Mouse (Mus musculus): ENCODE measurements around the gene Nr4a2.

DNA sequence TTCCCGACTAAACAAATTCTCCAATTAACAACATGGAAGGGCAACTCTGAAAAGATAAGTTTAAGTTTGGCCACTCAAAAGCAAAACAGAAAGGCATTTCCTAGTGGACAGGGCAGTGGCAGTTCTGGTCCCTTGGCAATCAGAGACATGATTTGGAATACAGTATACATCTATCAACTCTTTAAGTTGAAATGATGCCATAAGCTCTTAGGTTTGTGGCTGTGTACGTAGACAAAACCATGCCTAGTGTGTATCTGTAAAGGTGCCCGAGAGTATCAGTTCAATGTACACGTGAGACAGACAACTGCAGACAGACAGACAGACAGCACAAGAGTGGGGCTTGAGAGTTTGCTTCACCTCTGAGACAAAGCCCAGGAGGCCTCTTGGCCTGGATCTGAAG is 2.7 kb downstream of the Nr4a2 start:
- TF ChIP-seq POLR2A (IDR thresholded peaks at IDR 0.05; ENCODE audit: insufficient read depth, low read length): no peak
- no peak for TF ChIP-seq EP300 (IDR thresholded peaks at IDR 0.05; ENCODE audit: insufficient read depth, low read depth, low read length)

All from ES-Bruce4 (cell line).